Mouse (Mus musculus) subcutaneous adipose tissue, adult 2 months (tissue): ENCODE measurements around the gene Zfp433. TPM values are rescaled to one million over a fixed set of nuclear protein-coding genes. Genes with fewer than 3 reads are reported as not detected.

Source experiments
- polyA plus RNA-seq: library from polyadenylated mRNA; depleted of rRNA; stranded (reverse); fragments of >200 nt; gene quantifications from 2 replicates; pipeline ENCODE4 v1.2.3, GENCODE M21; 2012; ENCODE audit warnings: low replicate concordance; rRNA removed

Gene Zfp433
- 0.60 and 1.3 TPM in 2 replicates for polyA plus RNA-seq

DNA sequence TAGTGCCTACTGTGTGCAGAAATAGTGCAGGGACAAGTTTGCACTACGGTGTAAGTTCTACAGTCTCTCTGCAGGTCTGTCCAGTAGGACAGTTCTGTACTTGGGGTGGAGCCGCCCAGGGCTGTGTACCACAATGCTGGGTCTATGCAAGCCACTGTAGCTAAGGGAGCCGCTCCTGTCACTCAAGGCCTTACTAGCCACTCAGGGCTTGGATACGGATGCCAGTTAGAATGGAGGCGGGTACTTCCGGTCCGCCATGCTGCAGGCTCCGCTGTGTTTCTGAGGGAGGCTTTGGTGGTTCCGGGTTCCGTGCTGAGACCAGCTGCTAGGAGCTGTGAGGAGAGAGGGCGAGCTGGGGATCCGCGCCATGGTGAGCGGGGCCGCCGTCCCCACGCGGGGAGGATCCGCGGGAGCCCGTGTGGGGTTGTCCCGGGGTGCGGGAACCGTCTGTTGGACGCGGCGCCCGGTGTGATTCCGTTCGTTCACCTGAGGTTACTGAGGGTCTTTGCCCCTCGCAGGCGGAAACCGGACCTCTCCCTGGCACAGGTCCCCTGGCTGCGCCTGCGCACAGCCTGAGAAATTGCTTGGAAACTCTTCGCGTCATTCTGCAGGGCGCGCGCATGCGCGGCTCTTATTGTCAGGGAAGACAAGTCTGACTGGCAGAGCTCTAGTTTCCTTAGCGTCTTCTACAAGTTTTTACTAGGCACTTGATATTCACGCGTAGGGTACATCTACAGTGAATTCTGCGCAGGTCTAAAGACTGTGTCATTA is at the start of gene Zfp433:
Gene Zfp433 (plus strand): TSS at position 295 of the 771 bp plus-strand sequence.

DNA sequence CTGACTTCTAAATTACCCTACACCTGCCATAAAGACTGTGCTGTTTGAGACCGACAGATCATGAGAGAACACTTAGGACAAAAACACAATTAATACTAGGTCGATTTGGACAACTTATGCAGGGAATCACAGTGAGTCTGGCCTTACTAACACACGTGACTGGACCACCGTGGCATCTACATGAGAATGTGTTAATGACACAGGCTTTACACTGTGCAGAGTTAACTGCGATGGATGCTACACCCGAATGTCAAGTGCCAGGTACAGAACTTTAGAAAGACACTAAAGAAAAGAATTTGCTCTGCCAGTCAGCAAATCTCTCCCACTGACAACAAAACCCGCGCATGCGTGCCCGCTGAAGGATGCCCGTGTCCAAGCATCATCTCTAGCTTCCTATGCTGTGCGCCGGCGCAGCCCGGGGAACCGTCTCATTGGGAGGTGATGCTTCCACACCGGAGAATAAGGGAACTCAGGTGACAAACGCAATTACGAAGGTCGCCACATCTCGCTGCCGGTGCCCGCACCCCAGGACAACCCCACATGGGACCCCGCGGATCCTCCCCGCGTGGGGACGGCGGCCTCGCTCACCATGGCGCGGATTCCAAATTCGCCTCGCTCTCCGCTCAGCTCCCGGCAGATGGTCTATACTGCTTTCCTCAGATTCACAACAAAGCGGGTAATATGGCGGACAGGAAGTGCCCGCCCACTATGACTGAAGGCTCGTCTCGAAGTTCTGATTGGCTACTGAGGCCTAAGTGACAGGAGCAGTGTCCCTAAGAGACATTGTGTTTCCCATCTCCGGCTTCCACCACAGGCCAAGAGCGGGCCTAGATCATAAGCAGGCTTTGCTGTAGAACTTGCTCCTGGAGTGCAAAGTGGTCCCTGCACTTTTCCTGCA is 66.1 kb downstream of the Zfp433 start, which contains the start of gene Gm3055:
Gene Gm3055 (minus strand): TSS at position 656 of the 898 bp plus-strand sequence.

Other genes starting within 250 kb of the Zfp433 start
- 67.7 and 99.8 TPM in 2 replicates for gene Nfic, start 249.2 kb upstream of the Zfp433 start, polyA plus RNA-seq
- gene Celf5, start 222.1 kb upstream of the Zfp433 start, polyA plus RNA-seq = 0.70 and 0.93 TPM in 2 replicates
- gene Ncln, start 208.4 kb upstream of the Zfp433 start, polyA plus RNA-seq = 174 and 241 TPM in 2 replicates
- gene S1pr4, start 204.7 kb upstream of the Zfp433 start, polyA plus RNA-seq = 7.2 and 9.4 TPM in 2 replicates
- 3.8 and 5.3 TPM in 2 replicates for gene Gna15, start 180.6 kb upstream of the Zfp433 start, polyA plus RNA-seq
- gene Gna11, start 159.6 kb upstream of the Zfp433 start, polyA plus RNA-seq = 141 and 164 TPM in 2 replicates
- 885 and 1,244 TPM in 2 replicates for gene Aes, start 145.3 kb upstream of the Zfp433 start, polyA plus RNA-seq
- 43.6 and 76.2 TPM in 2 replicates for gene Tle2, start 130.3 kb upstream of the Zfp433 start, polyA plus RNA-seq
- gene Tle6, start 103.8 kb upstream of the Zfp433 start, polyA plus RNA-seq = 9.9 and 14.9 TPM in 2 replicates
- gene BC025920, start 98.6 kb upstream of the Zfp433 start, polyA plus RNA-seq = 1.1 and 1.3 TPM in 2 replicates
- gene Sirt6, start 77.0 kb upstream of the Zfp433 start, polyA plus RNA-seq = 24.8 and 39.4 TPM in 2 replicates
- 36.2 and 58.5 TPM in 2 replicates for gene Ankrd24, start 76.3 kb upstream of the Zfp433 start, polyA plus RNA-seq
- gene Gm10778, start 55.8 kb upstream of the Zfp433 start, polyA plus RNA-seq = 0.34 and 0.55 TPM in 2 replicates
- 0.44 and 1.3 TPM in 2 replicates for gene Gm3055, start 66.3 kb downstream of the Zfp433 start, polyA plus RNA-seq
- not detected in 2 replicates for gene Gm4767, start 107.4 kb downstream of the Zfp433 start, polyA plus RNA-seq
- 0.21 and 0.84 TPM in 2 replicates for gene Gm32687, start 159.1 kb downstream of the Zfp433 start, polyA plus RNA-seq
- 0.14 and 0.49 TPM in 2 replicates for gene Zfp781, start 225.7 kb downstream of the Zfp433 start, polyA plus RNA-seq